Mouse (Mus musculus) NIH3T3 (cell line): ENCODE data around the gene Sfxn1.

Source experiments
- DNase-seq: peaks from one replicate; pipeline ENCODE4 v3.0.0-alpha.2; 2012; ENCODE audit warnings: low read depth

Sfxn1 gene

GRCm38 (mm10) chr13:54077470-54078174 lies 6.0 kb downstream of the Sfxn1 start:
- no peak for DNase-seq

- no peak for DNase-seq
These were observed 8.4 kb downstream of the Sfxn1 start for GRCm38 (mm10) chr13:54079782-54080759.

GRCm38 (mm10) chr13:54080785-54081184 lies 9.1 kb downstream of the Sfxn1 start:
- DNase-seq: no peak

- no peak for DNase-seq
These were observed 11.3 kb downstream of the Sfxn1 start for GRCm38 (mm10) chr13:54082946-54083345.

- no peak for DNase-seq
These were observed 12.5 kb downstream of the Sfxn1 start for GRCm38 (mm10) chr13:54084178-54084577.

GRCm38 (mm10) chr13:54084826-54085225 lies 13.2 kb downstream of the Sfxn1 start:
- peak; percentile 31 for DNase-seq

GRCm38 (mm10) chr13:54085266-54085665 lies 13.6 kb downstream of the Sfxn1 start:
- no peak for DNase-seq

- no peak for DNase-seq
These were observed 20.1 kb downstream of the Sfxn1 start for GRCm38 (mm10) chr13:54091719-54092118.

GRCm38 (mm10) chr13:54094349-54094748 lies 22.7 kb downstream of the Sfxn1 start:
- no peak for DNase-seq

GRCm38 (mm10) chr13:54094963-54095362 lies 23.3 kb downstream of the Sfxn1 start:
- DNase-seq: peak; percentile 20

GRCm38 (mm10) chr13:54095721-54096120 lies 24.1 kb downstream of the Sfxn1 start:
- DNase-seq: no peak

GRCm38 (mm10) chr13:54097227-54097626 lies 25.6 kb downstream of the Sfxn1 start:
- DNase-seq: no peak

- no peak for DNase-seq
These were observed 26.1 kb downstream of the Sfxn1 start for GRCm38 (mm10) chr13:54097797-54098196.

- DNase-seq: peak; percentile 92
These were observed 29.6 kb downstream of the Sfxn1 start for GRCm38 (mm10) chr13:54101031-54101820.

- peak; percentile 24 for DNase-seq
These were observed 30.4 kb downstream of the Sfxn1 start for GRCm38 (mm10) chr13:54102061-54102460.

GRCm38 (mm10) chr13:54103271-54103670 lies 31.6 kb downstream of the Sfxn1 start:
- DNase-seq: no peak

GRCm38 (mm10) chr13:54103866-54104265 lies 32.2 kb downstream of the Sfxn1 start:
- peak; percentile 15 for DNase-seq

- DNase-seq: peak; percentile 83
These were observed 42.3 kb downstream of the Sfxn1 start for GRCm38 (mm10) chr13:54113819-54114550.

- no peak for DNase-seq
These were observed 43.3 kb downstream of the Sfxn1 start for GRCm38 (mm10) chr13:54114931-54115330.

- DNase-seq: no peak
These were observed 44.1 kb downstream of the Sfxn1 start for GRCm38 (mm10) chr13:54115779-54116178.

GRCm38 (mm10) chr13:54118355-54118754 lies 46.7 kb downstream of the Sfxn1 start:
- no peak for DNase-seq
